Mouse (Mus musculus): ENCODE measurements around the gene Rassf1. TPM values are rescaled to one million over a fixed set of nuclear protein-coding genes. Genes with fewer than 3 reads are reported as not detected.

The Rassf1 gene
- polyA plus RNA-seq, 1 experiment from 2014 or later, result 55.6 TPM

- Histone ChIP-seq H3K4me1 (peaks cover 29% of the 10 kb centered on the region), H3K36me3 (no peaks in the 10 kb centered on the region), H3K4me3 (0 out of 2 replicates have a peak overlapping the region, but pooled peaks have one; percentile 5), H3K9ac (peak overlapping the region; percentile 19; the same call in 1 of the 2 replicates), H3K27me3 (peaks cover 33% of the 10 kb centered on the region), H3K4me2 (replicated peaks) (peak overlapping the region; percentile 44), H3K9me3 (no peaks in the 10 kb centered on the region), H3K27ac (peak overlapping the region; percentile 36; the same call in 1 of the 2 replicates)
- 15% methylated on average over 25 of the region's 25 CpGs for WGBS
- ATAC-seq (ENCODE audit: insufficient number of reproducible peaks, insufficient read depth, low FRiP score, low TSS enrichment), result peak; percentile 63; the same call in 1 of the 2 replicates
Measured at GRCm38 (mm10) chr9:107521711-107522399, 29.5 kb upstream of the Rassf1 start.

GRCm38 (mm10) chr9:107522400-107522711, 29.0 kb upstream of the Rassf1 start:
- peaks cover 32% of the 10 kb centered on the region for H3K4me1 ChIP-seq
- H3K27me3 ChIP-seq, result peaks cover 38% of the 10 kb centered on the region
- no peaks in the 10 kb centered on the region for H3K9me3 ChIP-seq
- no peak overlapping the region for H3K27ac ChIP-seq
- WGBS, result 26% methylated on average over 2 of the region's 2 CpGs
- no peak overlapping the region for H3K9ac ChIP-seq
- peak overlapping the region; percentile 44 for H3K4me2 ChIP-seq (replicated peaks)
- H3K4me3 ChIP-seq, result no peak overlapping the region
- peak; percentile 8; the same call in 1 of the 2 replicates for ATAC-seq (ENCODE audit: insufficient number of reproducible peaks, insufficient read depth, low FRiP score, low TSS enrichment)
- H3K36me3 ChIP-seq, result no peaks in the 10 kb centered on the region

GRCm38 (mm10) chr9:107526198-107527026, 24.9 kb upstream of the Rassf1 start:
- H3K27ac ChIP-seq, result no peak overlapping the region
- H3K9ac ChIP-seq, result no peak overlapping the region
- no peaks in the 10 kb centered on the region for H3K9me3 ChIP-seq
- H3K4me1 ChIP-seq, result peaks cover 22% of the 10 kb centered on the region
- 4% methylated on average over 44 of the region's 44 CpGs for WGBS
- H3K36me3 ChIP-seq, result no peaks in the 10 kb centered on the region
- H3K27me3 ChIP-seq, result peaks cover 51% of the 10 kb centered on the region
- peak overlapping the region; percentile 36 for H3K4me3 ChIP-seq
- peak overlapping the region; percentile 63 for H3K4me2 ChIP-seq (replicated peaks)
- 0 out of 2 replicates have a peak, but pooled peaks have one; percentile 18 for ATAC-seq (ENCODE audit: insufficient number of reproducible peaks, insufficient read depth, low FRiP score, low TSS enrichment)

- H3K4me1 ChIP-seq, result peaks cover 24% of the 10 kb centered on the region
- peaks cover 17% of the 10 kb centered on the region for H3K36me3 ChIP-seq
- H3K4me3 ChIP-seq, result peak within 1 kb of the TSS; percentile 61
- peak; percentile 98 for ATAC-seq (ENCODE audit: insufficient number of reproducible peaks, insufficient read depth, low FRiP score, low TSS enrichment)
- under 1% methylated on average over 48 of the region's 48 CpGs for WGBS
- peak within 1 kb of the TSS; percentile 80 for H3K9ac ChIP-seq
- peak within 1 kb of the TSS; percentile 93 for H3K4me2 ChIP-seq (replicated peaks)
- H3K9me3 ChIP-seq, result no peaks in the 10 kb centered on the region
- H3K27me3 ChIP-seq, result no peaks in the 10 kb centered on the region
- H3K27ac ChIP-seq, result peak within 1 kb of the TSS; percentile 71
Measured at GRCm38 (mm10) chr9:107533791-107534407, 17.5 kb upstream of the Rassf1 start, which contains the start of gene Tmem115. Tmem115 (plus strand) TSS chr9:107533945.

- peak overlapping the region; percentile 61 for H3K4me3 ChIP-seq
- WGBS, result under 1% methylated on average over 40 of the region's 40 CpGs
- no peaks in the 10 kb centered on the region for H3K9me3 ChIP-seq
- peak overlapping the region; percentile 80 for H3K9ac ChIP-seq
- ATAC-seq (ENCODE audit: insufficient number of reproducible peaks, insufficient read depth, low FRiP score, low TSS enrichment), result no peak
- peaks cover 24% of the 10 kb centered on the region for H3K36me3 ChIP-seq
- H3K27ac ChIP-seq, result peak overlapping the region; percentile 71
- peak overlapping the region; percentile 93 for H3K4me2 ChIP-seq (replicated peaks)
- H3K4me1 ChIP-seq, result peaks cover 24% of the 10 kb centered on the region
- H3K27me3 ChIP-seq, result no peaks in the 10 kb centered on the region
Measured at GRCm38 (mm10) chr9:107534408-107535202, 16.8 kb upstream of the Rassf1 start.

- Histone ChIP-seq H3K36me3 (peaks cover 31% of the 10 kb centered on the region), H3K9ac (no peak overlapping the region), H3K9me3 (no peaks in the 10 kb centered on the region), H3K27ac (no peak overlapping the region), H3K4me1 (peaks cover 40% of the 10 kb centered on the region), H3K4me2 (replicated peaks) (no peak overlapping the region), H3K27me3 (no peaks in the 10 kb centered on the region), H3K4me3 (no peak overlapping the region)
- WGBS, result 93% methylated on average over 7 of the region's 7 CpGs
- no peak for ATAC-seq (ENCODE audit: insufficient number of reproducible peaks, insufficient read depth, low FRiP score, low TSS enrichment)
Measured at GRCm38 (mm10) chr9:107538231-107538630, 13.1 kb upstream of the Rassf1 start.

- no peak for ATAC-seq (ENCODE audit: insufficient number of reproducible peaks, insufficient read depth, low FRiP score, low TSS enrichment)
- Histone ChIP-seq H3K9ac (no peak overlapping the region), H3K36me3 (peaks cover 35% of the 10 kb centered on the region), H3K9me3 (no peaks in the 10 kb centered on the region), H3K27ac (no peak overlapping the region), H3K4me2 (replicated peaks) (no peak overlapping the region), H3K4me1 (peaks cover 40% of the 10 kb centered on the region), H3K27me3 (no peaks in the 10 kb centered on the region), H3K4me3 (no peak overlapping the region)
- 93% methylated on average over 3 of the region's 3 CpGs for WGBS
Measured at GRCm38 (mm10) chr9:107538711-107539110, 12.6 kb upstream of the Rassf1 start.

- no peak overlapping the region for H3K4me3 ChIP-seq
- peaks cover 39% of the 10 kb centered on the region for H3K4me1 ChIP-seq
- 92% methylated on average over 8 of the region's 8 CpGs for WGBS
- peaks cover 46% of the 10 kb centered on the region for H3K36me3 ChIP-seq
- no peak overlapping the region for H3K9ac ChIP-seq
- no peak overlapping the region for H3K27ac ChIP-seq
- H3K27me3 ChIP-seq, result no peaks in the 10 kb centered on the region
- no peaks in the 10 kb centered on the region for H3K9me3 ChIP-seq
- no peak for ATAC-seq (ENCODE audit: insufficient number of reproducible peaks, insufficient read depth, low FRiP score, low TSS enrichment)
- H3K4me2 ChIP-seq (replicated peaks), result no peak overlapping the region
Measured at GRCm38 (mm10) chr9:107539940-107540339, 11.4 kb upstream of the Rassf1 start.

GRCm38 (mm10) chr9:107540420-107540819, 10.9 kb upstream of the Rassf1 start:
- Histone ChIP-seq H3K4me1 (peaks cover 34% of the 10 kb centered on the region), H3K36me3 (peaks cover 51% of the 10 kb centered on the region), H3K4me3 (no peak overlapping the region), H3K27me3 (no peaks in the 10 kb centered on the region), H3K27ac (no peak overlapping the region), H3K9ac (no peak overlapping the region), H3K9me3 (no peaks in the 10 kb centered on the region), H3K4me2 (replicated peaks) (no peak overlapping the region)
- 72% methylated on average over 4 of the region's 4 CpGs for WGBS
- ATAC-seq (ENCODE audit: insufficient number of reproducible peaks, insufficient read depth, low FRiP score, low TSS enrichment), result no peak

GRCm38 (mm10) chr9:107541005-107541404, 10.3 kb upstream of the Rassf1 start:
- no peak overlapping the region for H3K27ac ChIP-seq
- H3K4me2 ChIP-seq (replicated peaks), result peak overlapping the region; percentile 80
- peaks cover 51% of the 10 kb centered on the region for H3K36me3 ChIP-seq
- H3K9ac ChIP-seq, result peak overlapping the region; percentile 38; the same call in 1 of the 2 replicates
- no peaks in the 10 kb centered on the region for H3K27me3 ChIP-seq
- WGBS, result 40% methylated on average over 10 of the region's 10 CpGs
- ATAC-seq (ENCODE audit: insufficient number of reproducible peaks, insufficient read depth, low FRiP score, low TSS enrichment), result no peak
- no peaks in the 10 kb centered on the region for H3K9me3 ChIP-seq
- peaks cover 28% of the 10 kb centered on the region for H3K4me1 ChIP-seq
- peak overlapping the region; percentile 50 for H3K4me3 ChIP-seq

All from embryonic facial prominence, embryonic 12.5 days (tissue).